Mouse (Mus musculus): ENCODE data around the gene Cavin3. TPM values are rescaled to one million over a fixed set of nuclear protein-coding genes. Genes with fewer than 3 reads are reported as not detected.

Gene Cavin3
- polyA plus RNA-seq, 1 experiment = 30.9 TPM

DNA sequence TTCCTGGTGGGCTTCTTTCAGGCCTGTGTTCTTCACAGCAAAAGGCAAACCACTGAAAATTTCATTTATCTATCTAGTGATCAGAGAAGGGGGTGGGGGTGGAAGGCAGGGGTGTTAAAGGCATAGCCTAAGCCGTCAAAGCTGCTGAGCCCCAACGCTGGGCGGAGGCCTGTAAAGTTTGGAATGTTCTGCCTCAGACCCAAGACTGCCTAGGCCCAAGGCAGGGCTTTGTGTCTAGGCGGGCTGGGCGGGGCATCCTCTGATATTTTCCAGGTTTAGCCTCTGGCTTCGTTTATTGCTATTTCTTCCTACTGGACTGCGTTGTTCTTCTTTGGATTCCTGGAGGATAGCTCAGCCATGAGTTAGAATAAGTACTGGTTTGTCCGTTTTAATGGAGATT is 326 bp upstream of the Cavin3 start:
- Histone ChIP-seq H3K4me1 (ENCODE audit: control insufficient read depth, insufficient read depth, low read length) (peaks cover 2% of the 10 kb centered on the region; the same call in 1 of the 2 replicates), H3K4me3 (ENCODE audit: insufficient read depth, low read length) (peak overlapping the region; percentile 20), H3K27ac (ENCODE audit: insufficient read depth, low read length) (peak overlapping the region; percentile 96)
- TF ChIP-seq CTCF (IDR thresholded peaks at IDR 0.05; ENCODE audit: extremely low read depth, insufficient read depth, low read length) (no peak), POLR2A (IDR thresholded peaks at IDR 0.05; ENCODE audit: extremely low read depth, insufficient read depth, low read length) (no peak)

DNA sequence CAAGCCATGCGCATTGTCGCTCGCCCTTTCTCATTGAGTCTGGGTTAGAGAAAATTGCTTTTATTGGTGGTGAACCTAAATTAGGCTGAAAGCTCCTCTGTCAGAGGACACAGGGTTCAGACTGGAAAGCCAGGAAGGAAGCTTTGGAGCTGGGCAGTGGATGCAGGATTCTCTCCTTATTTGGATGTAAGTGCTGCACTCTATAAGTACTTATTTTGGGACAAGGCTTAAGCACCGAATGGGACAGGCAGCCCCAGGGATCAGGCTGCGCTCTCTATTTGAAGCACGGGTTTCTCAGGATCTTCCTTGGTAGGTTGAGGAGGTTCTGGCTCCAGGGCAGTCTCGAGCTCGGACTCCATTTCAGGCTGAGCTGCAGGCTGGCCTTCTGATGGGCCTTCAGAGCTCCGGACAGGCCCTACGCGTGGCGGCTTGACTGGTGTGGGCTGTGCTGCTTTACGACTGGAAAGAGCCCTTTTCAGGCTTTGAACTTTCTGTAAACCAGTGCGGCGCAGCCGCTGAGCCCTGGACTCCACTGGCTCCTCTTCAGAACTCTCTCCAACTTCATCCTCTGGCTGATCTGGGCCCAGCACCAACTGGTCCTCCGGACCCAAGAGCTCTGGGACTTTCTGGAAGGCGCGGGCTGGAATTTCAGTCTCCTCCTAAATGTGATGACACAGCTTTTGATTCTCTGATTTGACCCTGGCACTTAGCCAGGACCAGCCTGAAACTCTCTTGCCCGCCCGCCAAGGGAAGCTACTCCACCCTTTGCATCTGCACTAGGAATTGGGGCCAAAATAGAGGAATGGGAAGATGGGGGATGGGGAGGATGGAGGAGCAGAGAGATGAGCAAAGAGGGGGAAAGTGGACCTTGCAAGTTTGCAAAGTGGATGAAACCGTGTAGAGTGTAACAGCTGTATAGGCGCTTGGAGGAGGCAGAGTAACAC is 1.3 kb downstream of the Cavin3 start:
- peak overlapping the region; percentile 20 for H3K4me3 ChIP-seq (ENCODE audit: insufficient read depth, low read length)
- TF ChIP-seq CTCF (IDR thresholded peaks at IDR 0.05; ENCODE audit: extremely low read depth, insufficient read depth, low read length) (no peak), POLR2A (IDR thresholded peaks at IDR 0.05; ENCODE audit: extremely low read depth, insufficient read depth, low read length) (no peak)
- no peaks in the 10 kb centered on the region; the same call in 1 of the 2 replicates for H3K4me1 ChIP-seq (ENCODE audit: control insufficient read depth, insufficient read depth, low read length)
- peak overlapping the region; percentile 96 for H3K27ac ChIP-seq (ENCODE audit: insufficient read depth, low read length)

DNA sequence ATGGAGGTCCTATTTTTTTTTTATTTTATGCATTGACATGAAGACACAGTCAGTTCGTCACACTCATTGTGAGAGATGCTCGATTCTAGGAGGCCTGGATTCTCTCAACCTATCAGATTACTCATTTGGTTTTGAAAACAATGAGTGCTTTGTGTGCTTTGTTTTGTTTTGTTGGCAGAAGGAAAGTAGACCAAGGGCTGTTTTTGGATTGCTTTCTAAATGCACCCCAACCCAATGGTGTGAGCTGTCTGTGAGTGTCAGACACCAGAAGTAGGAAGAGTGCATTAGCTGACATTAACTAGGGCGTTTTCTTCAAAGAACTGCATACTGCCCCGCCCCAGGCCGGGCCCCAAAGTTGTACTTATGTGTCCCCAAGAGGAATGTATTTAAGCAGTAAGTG is 2.0 kb downstream of the Cavin3 start:
- Histone ChIP-seq H3K27ac (ENCODE audit: insufficient read depth, low read length) (peak overlapping the region; percentile 96), H3K4me1 (ENCODE audit: control insufficient read depth, insufficient read depth, low read length) (no peaks in the 10 kb centered on the region; the same call in 1 of the 2 replicates), H3K4me3 (ENCODE audit: insufficient read depth, low read length) (no peak overlapping the region)
- TF ChIP-seq POLR2A (IDR thresholded peaks at IDR 0.05; ENCODE audit: extremely low read depth, insufficient read depth, low read length) = no peak
- TF ChIP-seq CTCF (IDR thresholded peaks at IDR 0.05; ENCODE audit: extremely low read depth, insufficient read depth, low read length) = no peak

- Histone ChIP-seq H3K4me1 (ENCODE audit: control insufficient read depth, insufficient read depth, low read length) (no peaks in the 10 kb centered on the region; the same call in 1 of the 2 replicates), H3K4me3 (ENCODE audit: insufficient read depth, low read length) (no peak overlapping the region), H3K27ac (ENCODE audit: insufficient read depth, low read length) (no peak overlapping the region)
- TF ChIP-seq POLR2A (IDR thresholded peaks at IDR 0.05; ENCODE audit: extremely low read depth, insufficient read depth, low read length) = no peak
- no peak for TF ChIP-seq CTCF (IDR thresholded peaks at IDR 0.05; ENCODE audit: extremely low read depth, insufficient read depth, low read length)
Measured at GRCm38 (mm10) chr7:105479232-105479631, 2.9 kb downstream of the Cavin3 start.

DNA sequence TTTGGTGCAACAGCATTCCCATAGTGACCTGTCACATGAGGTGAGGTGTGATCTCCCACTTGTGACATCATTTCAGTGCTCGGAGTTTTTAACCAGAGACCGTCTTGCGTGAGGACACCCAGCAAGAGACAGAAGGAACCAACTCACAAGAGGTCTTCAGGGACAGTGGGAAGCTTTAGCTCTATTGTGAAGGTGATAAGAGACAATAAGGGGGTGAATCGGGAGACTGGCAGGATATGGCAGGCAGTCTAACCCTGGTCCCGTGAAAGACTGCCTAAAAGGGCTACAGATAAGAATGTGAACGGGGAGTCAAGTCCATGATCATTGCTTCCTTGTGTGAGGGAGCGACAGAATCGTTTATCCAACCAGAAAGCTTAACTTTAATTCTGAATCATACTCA is 3.8 kb downstream of the Cavin3 start:
- Histone ChIP-seq H3K4me3 (ENCODE audit: insufficient read depth, low read length) (no peak overlapping the region), H3K27ac (ENCODE audit: insufficient read depth, low read length) (no peak overlapping the region), H3K4me1 (ENCODE audit: control insufficient read depth, insufficient read depth, low read length) (no peaks in the 10 kb centered on the region; the same call in 1 of the 2 replicates)
- no peak for TF ChIP-seq CTCF (IDR thresholded peaks at IDR 0.05; ENCODE audit: extremely low read depth, insufficient read depth, low read length)
- no peak for TF ChIP-seq POLR2A (IDR thresholded peaks at IDR 0.05; ENCODE audit: extremely low read depth, insufficient read depth, low read length)

- Histone ChIP-seq H3K4me1 (ENCODE audit: control insufficient read depth, insufficient read depth, low read length) (no peaks in the 10 kb centered on the region; the same call in 1 of the 2 replicates), H3K27ac (ENCODE audit: insufficient read depth, low read length) (no peak overlapping the region), H3K4me3 (ENCODE audit: insufficient read depth, low read length) (no peak overlapping the region)
- TF ChIP-seq POLR2A (IDR thresholded peaks at IDR 0.05; ENCODE audit: extremely low read depth, insufficient read depth, low read length) (no peak), CTCF (IDR thresholded peaks at IDR 0.05; ENCODE audit: extremely low read depth, insufficient read depth, low read length) (peak; percentile 91)
Measured at GRCm38 (mm10) chr7:105477841-105478240, 4.3 kb downstream of the Cavin3 start.

- Histone ChIP-seq H3K4me3 (ENCODE audit: insufficient read depth, low read length) (no peak overlapping the region), H3K27ac (ENCODE audit: insufficient read depth, low read length) (no peak overlapping the region), H3K4me1 (ENCODE audit: control insufficient read depth, insufficient read depth, low read length) (no peaks in the 10 kb centered on the region; the same call in 1 of the 2 replicates)
- TF ChIP-seq CTCF (IDR thresholded peaks at IDR 0.05; ENCODE audit: extremely low read depth, insufficient read depth, low read length) (no peak), POLR2A (IDR thresholded peaks at IDR 0.05; ENCODE audit: extremely low read depth, insufficient read depth, low read length) (no peak)
Measured at GRCm38 (mm10) chr7:105477433-105477700, 4.7 kb downstream of the Cavin3 start.

DNA sequence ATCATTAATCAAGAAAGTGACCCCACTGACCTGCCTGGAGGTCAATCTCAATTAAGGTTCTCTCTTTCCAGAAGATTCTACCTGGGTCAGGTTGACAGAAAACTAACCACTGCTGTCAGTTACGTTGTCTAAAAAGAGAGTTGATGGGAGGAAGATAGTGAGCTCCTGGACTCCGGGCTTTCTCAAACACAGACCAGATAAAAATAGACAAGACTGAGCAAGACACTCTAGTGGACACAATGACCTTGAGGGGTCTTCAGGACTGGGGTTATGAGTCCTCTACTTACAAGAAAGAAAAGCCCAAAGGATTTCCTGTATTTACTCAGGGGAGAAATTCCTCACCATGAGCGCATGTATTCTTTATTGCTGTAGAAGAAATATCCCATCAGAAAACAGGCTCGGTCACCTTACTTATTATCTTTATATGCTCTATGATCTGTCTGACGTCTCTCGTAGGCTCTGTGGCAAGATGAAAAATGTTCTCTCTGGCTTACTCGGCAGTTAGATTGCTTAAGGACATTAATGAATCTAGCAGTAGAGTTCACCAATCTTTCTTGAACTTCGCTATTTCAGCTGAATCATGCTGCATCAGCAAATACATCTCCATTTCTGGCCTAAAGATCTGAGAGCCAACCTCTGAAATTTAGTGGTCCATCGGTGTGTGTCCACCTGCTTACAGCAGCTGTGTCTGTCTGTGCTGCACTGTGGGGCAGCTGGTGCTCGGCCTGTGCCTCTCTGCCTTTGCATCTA is 5.2 kb downstream of the Cavin3 start:
- H3K4me1 ChIP-seq (ENCODE audit: control insufficient read depth, insufficient read depth, low read length) = no peaks in the 10 kb centered on the region
- H3K4me3 ChIP-seq (ENCODE audit: insufficient read depth, low read length) = no peak overlapping the region
- no peak for TF ChIP-seq CTCF (IDR thresholded peaks at IDR 0.05; ENCODE audit: extremely low read depth, insufficient read depth, low read length)
- TF ChIP-seq POLR2A (IDR thresholded peaks at IDR 0.05; ENCODE audit: extremely low read depth, insufficient read depth, low read length) = no peak
- H3K27ac ChIP-seq (ENCODE audit: insufficient read depth, low read length) = no peak overlapping the region

DNA sequence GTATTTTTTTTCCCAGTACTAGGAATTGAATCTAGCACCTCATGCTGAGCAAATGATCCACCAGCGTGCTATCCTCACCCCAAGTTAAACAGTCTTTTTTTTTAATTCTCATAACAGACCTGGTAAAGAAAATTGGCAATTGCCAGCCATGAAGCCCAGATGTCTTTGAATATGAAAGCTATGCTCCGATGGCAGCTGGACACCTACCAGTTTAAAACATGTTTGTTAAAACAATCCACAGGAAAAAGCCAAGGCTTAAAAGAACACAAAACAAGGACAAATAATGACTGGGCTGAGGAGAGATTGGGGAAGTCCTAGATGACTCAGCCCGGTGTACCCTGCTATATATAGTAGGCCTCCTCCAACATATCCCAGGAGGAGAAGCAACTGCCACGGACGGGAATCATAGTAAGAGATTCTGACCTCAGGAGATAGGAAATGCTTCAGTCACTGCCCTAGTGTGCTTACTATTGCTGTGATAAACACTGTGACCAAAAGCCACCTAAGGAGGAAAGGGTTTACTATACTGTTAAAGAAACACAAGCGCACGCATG is 6.6 kb downstream of the Cavin3 start:
- H3K27ac ChIP-seq (ENCODE audit: insufficient read depth, low read length) = no peak overlapping the region
- no peaks in the 10 kb centered on the region for H3K4me1 ChIP-seq (ENCODE audit: control insufficient read depth, insufficient read depth, low read length)
- TF ChIP-seq CTCF (IDR thresholded peaks at IDR 0.05; ENCODE audit: extremely low read depth, insufficient read depth, low read length) = no peak
- TF ChIP-seq POLR2A (IDR thresholded peaks at IDR 0.05; ENCODE audit: extremely low read depth, insufficient read depth, low read length) = no peak
- H3K4me3 ChIP-seq (ENCODE audit: insufficient read depth, low read length) = no peak overlapping the region
